Mouse (Mus musculus) erythroblast, embryonic 14.5 days (primary cell): ENCODE results near the gene Kif2c.

Source experiments
- GATA1 ChIP-seq: IDR thresholded peaks from 2 replicates; pipeline ENCODE4 v1.6.1; 2012; ENCODE audit warnings: low read length, inconsistent platforms, mixed read lengths
- TAL1 ChIP-seq: IDR thresholded peaks from 3 replicates; pipeline ENCODE4 v1.6.1; 2012; ENCODE audit warnings: low read length, inconsistent platforms, mixed read lengths

GRCm38 (mm10) chr4:117190660-117191059 lies 8.2 kb upstream of the Kif2c start:
- TF ChIP-seq TAL1: no peak
- TF ChIP-seq GATA1: no peak
